Mouse (Mus musculus): ENCODE results near the gene Gm20388. TPM values are rescaled to one million over a fixed set of nuclear protein-coding genes. Genes with fewer than 3 reads are reported as not detected.
A peak's percentile ranks its signal among the peaks of the same experiment; 100 is the strongest.

Gm20388 gene
- polyA plus RNA-seq, 1 experiment: 0.36 TPM

DNA sequence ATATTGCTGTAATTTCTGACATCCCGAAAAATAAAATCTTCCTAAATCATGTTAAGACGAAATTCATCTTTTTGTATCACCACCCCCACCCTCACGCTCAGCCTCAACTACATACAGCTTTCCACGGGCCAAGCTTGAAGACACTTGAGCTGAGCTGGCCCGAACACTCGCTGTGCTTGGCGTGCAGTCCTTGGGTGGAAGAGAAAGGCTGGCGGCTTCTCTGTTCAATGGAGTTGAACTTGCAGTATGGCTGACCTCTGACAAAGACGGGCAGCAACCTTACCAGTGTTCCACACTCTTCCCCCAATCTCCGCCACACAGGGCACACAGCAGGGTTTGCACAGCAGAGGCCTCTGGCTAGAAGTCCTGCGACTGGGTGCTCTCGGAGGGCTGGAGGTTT, 670.7 kb downstream of the Gm20388 start:
- Histone ChIP-seq H3K36me3 (ENCODE audit: control insufficient read depth) (peaks cover 94% of the 10 kb centered on the region), H3K4me3 (replicated peaks) (no peak overlapping the region), H3K9me3 (ENCODE audit: control insufficient read depth, low read length) (peaks cover 17% of the 10 kb centered on the region), H3K4me1 (ENCODE audit: control insufficient read depth) (peaks cover 18% of the 10 kb centered on the region), H3K27me3 (ENCODE audit: control insufficient read depth) (no peaks in the 10 kb centered on the region; the same call in 1 of the 2 replicates)
- TF ChIP-seq GATA1 (IDR thresholded peaks at IDR 0.05; ENCODE audit: low read length): no peak
- TF ChIP-seq TAL1 (IDR thresholded peaks at IDR 0.05; ENCODE audit: low read length): no peak

DNA sequence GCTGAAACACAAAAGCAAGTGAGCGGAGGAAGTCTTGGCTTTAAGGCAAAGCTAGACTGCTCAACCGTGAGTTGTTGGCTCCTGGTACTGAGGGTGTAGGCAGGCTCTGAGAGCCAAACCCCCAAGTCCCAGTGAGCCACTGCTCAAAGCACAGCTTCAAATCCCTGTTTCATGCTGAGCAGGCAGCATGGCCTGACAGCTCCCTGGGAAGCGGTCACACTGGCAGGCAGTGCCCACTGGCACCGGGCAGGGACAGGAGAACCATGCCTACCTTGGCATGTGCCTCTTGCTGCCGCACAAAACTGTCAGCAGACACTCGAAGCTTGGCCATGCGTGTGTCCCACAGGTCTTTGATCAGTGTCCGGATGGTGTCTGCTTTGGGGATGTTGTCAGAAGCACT, 671.2 kb downstream of the Gm20388 start:
- Histone ChIP-seq H3K4me1 (ENCODE audit: control insufficient read depth) (peaks cover 22% of the 10 kb centered on the region), H3K27me3 (ENCODE audit: control insufficient read depth) (no peaks in the 10 kb centered on the region; the same call in 1 of the 2 replicates)

DNA sequence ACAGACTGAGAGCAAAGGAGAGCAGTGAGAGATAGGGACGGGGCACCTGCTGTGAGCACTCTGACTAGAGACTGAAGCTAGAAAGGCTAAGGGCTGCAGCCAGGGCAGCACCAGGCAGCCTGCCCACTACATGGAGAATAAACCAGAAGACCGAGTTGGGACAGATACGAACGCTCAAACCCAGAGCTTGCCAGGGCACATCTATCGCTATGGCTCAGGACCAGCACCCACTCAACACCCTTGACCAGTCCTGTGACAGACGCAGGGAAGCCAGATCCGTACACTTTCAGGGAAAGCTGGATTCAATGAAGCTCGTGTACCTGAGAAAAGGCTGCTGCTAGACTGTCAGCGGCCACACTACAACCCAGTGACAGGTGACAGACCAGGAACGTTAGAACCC, 674.9 kb downstream of the Gm20388 start:
- Histone ChIP-seq H3K4me3 (replicated peaks) (no peak overlapping the region), H3K4me1 (ENCODE audit: control insufficient read depth) (peaks cover 53% of the 10 kb centered on the region), H3K36me3 (ENCODE audit: control insufficient read depth) (peaks cover 66% of the 10 kb centered on the region), H3K27me3 (ENCODE audit: control insufficient read depth) (no peaks in the 10 kb centered on the region), H3K9me3 (ENCODE audit: control insufficient read depth, low read length) (no peaks in the 10 kb centered on the region)
- no peak for TF ChIP-seq TAL1 (IDR thresholded peaks at IDR 0.05; ENCODE audit: low read length)
- TF ChIP-seq GATA1 (IDR thresholded peaks at IDR 0.05; ENCODE audit: low read length): no peak

More for the DNA sequence above, 671.2 kb downstream of the Gm20388 start:
- Histone ChIP-seq H3K36me3 (ENCODE audit: control insufficient read depth) (peaks cover 94% of the 10 kb centered on the region), H3K9me3 (ENCODE audit: control insufficient read depth, low read length) (peaks cover 15% of the 10 kb centered on the region), H3K4me3 (replicated peaks) (no peak overlapping the region)
- TF ChIP-seq TAL1 (IDR thresholded peaks at IDR 0.05; ENCODE audit: low read length): no peak
- no peak for TF ChIP-seq GATA1 (IDR thresholded peaks at IDR 0.05; ENCODE audit: low read length)

DNA sequence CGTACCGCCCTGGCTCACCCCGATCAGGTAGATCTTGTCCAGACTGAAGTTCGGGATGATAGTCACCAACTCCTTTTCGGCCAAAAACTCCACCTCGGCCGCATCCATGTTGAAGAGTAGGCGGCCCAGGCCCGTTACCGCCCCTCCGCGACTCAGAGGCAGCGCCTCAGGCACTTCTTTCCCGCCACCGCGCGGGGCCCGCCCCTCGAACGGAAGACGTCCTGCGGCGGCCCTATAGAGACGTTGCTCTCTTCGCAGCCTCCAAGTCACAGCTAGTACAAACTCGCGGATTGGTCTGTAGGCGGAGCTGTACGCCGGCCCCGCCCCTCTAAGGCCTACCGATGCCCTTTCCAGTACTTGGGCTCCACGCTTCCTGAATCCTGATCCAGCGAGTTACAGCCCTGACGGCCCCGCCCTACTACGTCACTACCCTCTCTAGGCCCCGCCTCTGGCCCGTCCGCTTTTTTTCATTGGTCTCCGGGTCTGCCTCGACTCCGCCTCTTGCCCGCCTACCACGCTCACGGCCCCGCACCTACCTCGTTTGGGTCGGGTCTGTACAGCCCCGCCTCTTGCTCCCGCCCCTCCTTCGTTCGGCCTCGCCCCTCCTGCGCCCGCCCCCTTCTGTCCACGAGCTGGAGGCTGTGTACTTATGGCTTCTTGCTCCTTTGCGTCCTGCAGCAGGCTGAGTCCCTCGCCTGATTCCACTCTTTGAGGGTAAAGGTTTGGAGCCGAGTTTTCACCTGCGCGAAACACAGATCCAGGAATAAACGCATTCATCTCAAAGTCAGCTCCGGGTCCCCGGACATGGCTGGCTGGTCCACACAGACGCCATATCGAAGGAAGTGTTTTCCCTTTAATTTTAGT, 678.5 kb downstream of the Gm20388 start, which contains the start of gene Gins2:
Gins2 (minus strand) TSS at position 397 of the 864 bp plus-strand sequence.
- peaks cover 43% of the 10 kb centered on the region for H3K4me1 ChIP-seq (ENCODE audit: control insufficient read depth)
- H3K9me3 ChIP-seq (ENCODE audit: control insufficient read depth, low read length): no peaks in the 10 kb centered on the region
- H3K4me3 ChIP-seq (replicated peaks): peak within 1 kb of the TSS; percentile 97
- peaks cover 35% of the 10 kb centered on the region for H3K36me3 ChIP-seq (ENCODE audit: control insufficient read depth)
- no peak for TF ChIP-seq GATA1 (IDR thresholded peaks at IDR 0.05; ENCODE audit: low read length)
- TF ChIP-seq TAL1 (IDR thresholded peaks at IDR 0.05; ENCODE audit: low read length): no peak
- no peaks in the 10 kb centered on the region; the same call in 1 of the 2 replicates for H3K27me3 ChIP-seq (ENCODE audit: control insufficient read depth)

DNA sequence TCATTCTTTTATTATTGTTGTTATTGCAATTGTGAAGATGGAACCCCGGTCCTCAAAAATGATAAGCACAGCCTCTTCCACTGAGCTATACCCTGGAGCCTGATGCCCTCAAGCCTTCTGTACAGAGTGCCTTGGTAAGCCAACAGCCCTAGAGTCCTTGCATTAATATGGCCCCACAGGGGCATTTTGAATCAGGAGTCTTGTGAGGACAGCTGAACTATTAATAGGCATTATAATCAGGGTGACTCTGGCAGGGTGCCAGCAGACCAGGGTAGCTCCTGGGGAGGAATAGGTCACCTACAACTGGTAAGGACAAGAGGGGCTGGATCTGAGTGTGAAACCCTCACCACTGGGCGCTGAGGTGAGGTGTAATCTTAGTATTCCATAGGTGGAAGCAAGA, 679.3 kb downstream of the Gm20388 start:
- Histone ChIP-seq H3K4me3 (replicated peaks) (peak overlapping the region; percentile 97), H3K27me3 (ENCODE audit: control insufficient read depth) (no peaks in the 10 kb centered on the region; the same call in 1 of the 2 replicates), H3K9me3 (ENCODE audit: control insufficient read depth, low read length) (peaks cover 4% of the 10 kb centered on the region), H3K4me1 (ENCODE audit: control insufficient read depth) (peaks cover 39% of the 10 kb centered on the region), H3K36me3 (ENCODE audit: control insufficient read depth) (peaks cover 27% of the 10 kb centered on the region)
- TF ChIP-seq TAL1 (IDR thresholded peaks at IDR 0.05; ENCODE audit: low read length) (no peak), GATA1 (IDR thresholded peaks at IDR 0.05; ENCODE audit: low read length) (no peak)

DNA sequence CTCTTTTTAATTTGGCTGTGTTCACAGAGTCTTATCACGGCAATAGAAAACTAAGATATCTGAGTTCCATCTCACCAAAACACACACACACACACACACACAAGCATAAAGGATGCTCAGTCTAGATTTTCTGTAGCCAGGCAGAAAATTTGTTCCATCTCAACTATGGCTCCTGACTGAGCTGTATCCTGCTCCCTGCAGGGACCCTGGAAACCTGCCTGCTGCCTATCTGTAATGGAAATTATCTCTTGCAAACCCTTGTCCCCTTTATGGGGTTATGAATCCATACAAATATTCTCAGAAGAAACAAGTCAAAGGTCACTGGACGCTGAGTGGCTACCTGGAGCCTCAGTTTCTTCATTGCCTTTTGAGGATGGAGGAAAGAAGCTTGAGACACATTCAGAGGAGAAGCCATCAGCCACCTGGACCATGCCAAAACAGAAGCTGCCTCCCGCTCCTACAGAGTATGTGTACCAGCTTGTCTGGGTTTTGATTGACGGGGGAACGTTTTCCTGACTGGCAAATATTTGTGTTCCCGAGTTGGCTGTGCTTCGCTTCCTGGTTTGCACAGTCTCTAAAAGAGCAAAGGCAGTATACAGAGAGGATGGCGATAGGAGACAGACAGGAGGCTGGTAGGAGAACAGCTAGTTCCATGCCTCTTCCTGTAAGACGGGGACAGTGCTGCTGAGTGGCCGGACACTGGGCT, 681.1 kb downstream of the Gm20388 start:
- H3K9me3 ChIP-seq (ENCODE audit: control insufficient read depth, low read length): peaks cover 4% of the 10 kb centered on the region
- TF ChIP-seq GATA1 (IDR thresholded peaks at IDR 0.05; ENCODE audit: low read length) (no peak), TAL1 (IDR thresholded peaks at IDR 0.05; ENCODE audit: low read length) (no peak)
- H3K36me3 ChIP-seq (ENCODE audit: control insufficient read depth): peaks cover 10% of the 10 kb centered on the region
- H3K27me3 ChIP-seq (ENCODE audit: control insufficient read depth): no peaks in the 10 kb centered on the region; the same call in none of the 2 replicates
- no peak overlapping the region for H3K4me3 ChIP-seq (replicated peaks)
- H3K4me1 ChIP-seq (ENCODE audit: control insufficient read depth): peaks cover 33% of the 10 kb centered on the region

DNA sequence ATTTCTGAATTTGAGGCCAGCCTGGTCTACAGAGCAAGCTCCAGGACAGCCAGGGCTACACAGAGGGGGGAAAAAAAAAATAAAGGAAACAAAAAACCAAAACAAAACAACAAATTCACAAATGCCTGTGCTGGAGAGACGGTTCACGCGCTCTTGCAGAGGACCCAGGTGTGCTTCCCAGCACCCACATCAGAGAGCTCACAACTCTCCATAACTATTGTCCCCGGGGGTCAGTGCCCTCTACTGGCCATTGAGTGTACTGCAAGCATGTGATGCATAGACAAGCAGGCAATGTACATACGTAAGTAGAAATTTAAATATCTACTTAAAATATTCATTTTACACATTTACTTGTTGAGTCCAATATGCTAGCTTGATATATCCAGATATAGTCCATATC, 683.9 kb downstream of the Gm20388 start:
- Histone ChIP-seq H3K4me3 (replicated peaks) (no peak overlapping the region), H3K4me1 (ENCODE audit: control insufficient read depth) (peaks cover 9% of the 10 kb centered on the region), H3K27me3 (ENCODE audit: control insufficient read depth) (peaks cover 8% of the 10 kb centered on the region), H3K36me3 (ENCODE audit: control insufficient read depth) (no peaks in the 10 kb centered on the region), H3K9me3 (ENCODE audit: control insufficient read depth, low read length) (peaks cover 4% of the 10 kb centered on the region)
- TF ChIP-seq TAL1 (IDR thresholded peaks at IDR 0.05; ENCODE audit: low read length) (no peak), GATA1 (IDR thresholded peaks at IDR 0.05; ENCODE audit: low read length) (no peak)

DNA sequence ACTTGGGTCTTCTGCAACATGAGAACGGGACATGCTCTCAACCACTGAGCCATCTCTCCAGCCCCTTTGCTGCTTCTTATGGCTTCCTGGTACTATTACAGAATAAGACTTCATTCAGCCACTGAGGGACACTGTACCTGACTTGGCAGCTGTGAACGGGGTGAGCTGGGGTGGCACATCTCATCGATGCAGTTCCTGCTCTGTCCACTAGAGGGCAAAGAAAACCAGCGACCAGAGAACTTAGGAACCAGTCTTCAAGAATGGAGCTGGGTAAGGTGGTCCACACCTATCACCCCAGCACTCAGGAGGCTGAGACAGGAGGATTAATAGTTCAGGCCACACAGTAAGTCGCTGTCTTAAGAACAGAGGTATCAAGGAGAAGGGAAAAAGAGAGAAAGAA, 685.3 kb downstream of the Gm20388 start:
- TF ChIP-seq TAL1 (IDR thresholded peaks at IDR 0.05; ENCODE audit: low read length) (no peak), GATA1 (IDR thresholded peaks at IDR 0.05; ENCODE audit: low read length) (no peak)
- Histone ChIP-seq H3K4me3 (replicated peaks) (no peak overlapping the region), H3K9me3 (ENCODE audit: control insufficient read depth, low read length) (peaks cover 5% of the 10 kb centered on the region), H3K36me3 (ENCODE audit: control insufficient read depth) (no peaks in the 10 kb centered on the region), H3K27me3 (ENCODE audit: control insufficient read depth) (peaks cover 8% of the 10 kb centered on the region), H3K4me1 (ENCODE audit: control insufficient read depth) (peaks cover 2% of the 10 kb centered on the region)

DNA sequence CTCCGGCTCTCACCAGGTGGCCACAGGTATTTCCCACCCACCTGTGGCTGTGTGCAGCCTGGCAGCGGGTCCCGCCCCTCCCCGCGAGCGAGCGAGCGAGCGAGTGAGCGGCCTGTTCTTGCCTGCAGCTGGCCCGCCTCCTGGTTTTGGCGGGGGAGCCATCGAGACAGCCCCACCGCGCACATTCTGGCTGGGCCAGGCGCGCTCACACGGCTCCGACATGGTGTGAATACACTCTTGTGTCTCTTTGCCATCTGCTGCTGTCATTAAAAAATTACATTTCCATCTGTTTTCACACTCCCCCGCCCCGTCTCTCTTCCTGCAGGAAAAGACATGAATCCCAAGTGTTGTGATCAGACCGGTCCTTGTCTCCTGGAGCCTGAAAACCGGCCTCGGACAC, 687.9 kb downstream of the Gm20388 start:
- Histone ChIP-seq H3K9me3 (ENCODE audit: control insufficient read depth, low read length) (peaks cover 13% of the 10 kb centered on the region), H3K27me3 (ENCODE audit: control insufficient read depth) (peaks cover 8% of the 10 kb centered on the region), H3K36me3 (ENCODE audit: control insufficient read depth) (no peaks in the 10 kb centered on the region), H3K4me1 (ENCODE audit: control insufficient read depth) (peaks cover 2% of the 10 kb centered on the region; the same call in 1 of the 2 replicates), H3K4me3 (replicated peaks) (no peak overlapping the region)
- no peak for TF ChIP-seq TAL1 (IDR thresholded peaks at IDR 0.05; ENCODE audit: low read length)
- TF ChIP-seq GATA1 (IDR thresholded peaks at IDR 0.05; ENCODE audit: low read length): no peak

Data from erythroblast, embryonic 14.5 days (primary cell).